Mouse (Mus musculus) erythroblast, embryonic 14.5 days (primary cell): ENCODE results near the gene Snx1.

ENCODE experiments used
- GATA1 ChIP-seq: IDR thresholded peaks from 2 replicates; pipeline ENCODE4 v1.6.1; 2012; ENCODE audit warnings: low read length, inconsistent platforms, mixed read lengths
- TAL1 ChIP-seq: IDR thresholded peaks from 3 replicates; pipeline ENCODE4 v1.6.1; 2012; ENCODE audit warnings: low read length, inconsistent platforms, mixed read lengths

DNA sequence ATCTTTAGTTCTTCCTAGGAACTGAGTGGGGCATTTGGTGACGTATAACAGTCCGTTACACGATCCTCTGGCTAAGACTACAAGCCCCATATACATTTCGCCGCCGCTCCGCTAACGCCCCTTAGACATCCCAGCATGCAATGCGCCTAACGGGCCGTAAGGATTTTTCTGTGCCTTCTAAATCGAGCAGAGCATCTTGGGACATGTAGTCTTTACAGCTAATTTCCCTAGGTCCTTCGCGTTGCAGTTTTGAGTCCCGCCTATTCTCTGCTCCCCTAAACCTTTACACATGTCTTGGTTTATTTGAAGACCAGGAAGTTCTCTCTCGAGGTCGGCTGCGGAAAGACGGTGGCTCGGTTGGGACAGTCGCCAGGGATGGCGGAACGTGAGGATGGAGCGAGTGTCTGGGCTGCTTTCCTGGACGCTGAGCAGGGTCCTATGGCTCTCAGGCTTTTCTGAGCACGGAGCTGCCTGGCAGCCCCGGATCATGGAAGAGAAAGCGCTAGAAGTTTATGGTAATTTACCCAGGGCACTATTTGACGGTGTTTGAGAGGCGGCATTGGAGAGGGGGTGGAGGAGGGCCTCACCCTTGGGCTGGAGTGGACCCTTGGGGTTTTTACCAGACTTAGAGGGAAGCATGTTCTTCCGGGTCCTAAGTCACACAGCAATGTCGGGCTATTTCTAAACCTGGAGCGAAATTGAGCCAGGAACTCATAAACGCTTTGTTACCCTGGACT is at the start of gene Snx1, which contains the start of gene Ciao2a:
- no peak for TF ChIP-seq GATA1
- TF ChIP-seq TAL1 = no peak
